Mouse (Mus musculus) heart, postnatal 0 days (tissue): ENCODE data around the gene Slc25a23. TPM values are rescaled to one million over a fixed set of nuclear protein-coding genes. Genes with fewer than 3 reads are reported as not detected.
A peak's percentile ranks its signal among the peaks of the same experiment; 100 is the strongest.

Source experiments
- ATAC-seq: fragments of 200-750 bp; cut with Nextera tagmentation; 2 replicates; pipeline ENCODE4 v1.8.0; 2017; ENCODE audit warnings: low read depth, moderate number of reproducible peaks, moderate library complexity; ENCODE audit not compliant: insufficient read depth
- DNase-seq: peaks from one replicate; pipeline ENCODE4 v3.0.0-alpha.2; 2016; ENCODE audit warnings: low spot score
- H3K27ac ChIP-seq: fragments of 300-500 bp; sonication (generic); 2 replicates; pipeline ENCODE4 v1.5.1; 2014; ENCODE audit warnings: low read depth, mild to moderate bottlenecking
- H3K27me3 ChIP-seq: fragments of 300-500 bp; sonication (generic); 2 replicates; pipeline ENCODE4 v1.6.1; 2014; ENCODE audit warnings: low read length, mixed read lengths; ENCODE audit not compliant: control insufficient read depth, insufficient read depth
- H3K36me3 ChIP-seq: fragments of 300-500 bp; sonication (generic); replicated peaks from 2 replicates; pipeline ENCODE4 v1.6.1; 2014; ENCODE audit warnings: low read length, mixed read lengths; ENCODE audit not compliant: control insufficient read depth, insufficient read depth
- H3K4me1 ChIP-seq: fragments of 300-500 bp; sonication (generic); 2 replicates; pipeline ENCODE4 v1.6.1; 2014; ENCODE audit warnings: antibody characterized with exemption; ENCODE audit not compliant: control insufficient read depth, insufficient read depth
- H3K4me2 ChIP-seq: fragments of 300-500 bp; sonication (generic); 2 replicates; pipeline ENCODE4 v1.6.1; 2014; ENCODE audit warnings: low read depth, mild to moderate bottlenecking, low read length, moderate library complexity
- H3K4me3 ChIP-seq: fragments of 300-500 bp; sonication (generic); 2 replicates; pipeline ENCODE4 v1.5.1; 2014; ENCODE audit warnings: low read depth, low read length
- H3K9ac ChIP-seq: fragments of 300-500 bp; sonication (generic); replicated peaks from 2 replicates; pipeline ENCODE4 v1.6.1; 2014; ENCODE audit warnings: low read depth, low read length, mixed read lengths
- H3K9me3 ChIP-seq: fragments of 300-500 bp; sonication (generic); replicated peaks from 2 replicates; pipeline ENCODE4 v1.6.1; 2016; ENCODE audit warnings: low read length; ENCODE audit not compliant: control insufficient read depth
- CTCF ChIP-seq: IDR thresholded peaks from 2 replicates; pipeline ENCODE4 v1.5.1; 2016; ENCODE audit warnings: antibody characterized with exemption, control low read depth, low read depth
- EP300 ChIP-seq: IDR thresholded peaks from 2 replicates; pipeline ENCODE4 v1.6.1; 2016; ENCODE audit warnings: antibody characterized with exemption, low read depth
- whole genome bisulfite sequencing: fragments of 180-500 bp; shearing (Covaris S2); extraction: QIAGEN DNeasy Blood & Tissue Kit; methylation state at CpG from one replicate; pipeline ENCODE4 v1.1.7; 2014; 5-methylcytosine and 5-hydroxymethylcytosine counted together
- polyA plus RNA-seq: library from polyadenylated mRNA; unstranded; fragments of >200 nt; fragmentation: Nextera tagmentation; extraction: Ambion mirVana; gene quantifications from 2 replicates; pipeline ENCODE4 v1.2.1, GENCODE M21; 2015
- total RNA-seq: library from RNA; depleted of rRNA; stranded (reverse); fragments of >200 nt; gene quantifications from 2 replicates; pipeline ENCODE4 v1.2.3, GENCODE M21; 2014; ENCODE audit warnings: low replicate concordance

Gene Slc25a23
- total and polyA plus RNA-seq, 2 experiments from 2014 or later = 13.3 to 47.5 TPM

DNA sequence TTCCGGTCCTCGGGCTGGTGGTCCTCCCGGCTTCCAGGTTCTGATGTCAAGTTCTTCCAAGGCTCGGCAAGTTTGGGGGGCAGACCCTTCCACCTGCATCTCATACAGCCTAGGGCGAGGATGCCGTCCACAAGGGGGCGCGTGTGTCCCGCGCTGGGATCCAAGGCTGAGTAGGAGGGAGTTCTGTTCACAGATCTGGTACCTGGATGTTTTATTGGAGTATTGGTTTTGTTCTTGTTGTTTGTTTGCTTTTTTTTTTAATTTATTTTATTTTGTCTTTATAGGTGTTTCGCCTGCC, 36.9 kb upstream of the Slc25a23 start:
- Histone ChIP-seq H3K9ac (no peak overlapping the region), H3K4me3 (peak overlapping the region; percentile 20), H3K4me2 (peak overlapping the region; percentile 48; the same call in 1 of the 2 replicates), H3K27me3 (0 out of 2 replicates have a peak, but pooled peaks cover 7% of the 10 kb centered on the region), H3K9me3 (no peaks in the 10 kb centered on the region), H3K4me1 (no peaks in the 10 kb centered on the region), H3K27ac (no peak overlapping the region), H3K36me3 (no peaks in the 10 kb centered on the region)
- ATAC-seq (peak; percentile 78), DNase-seq (no peak)
- TF ChIP-seq CTCF = peak; percentile 88
- no peak for TF ChIP-seq EP300
- 0% methylated on average over 11 of the region's 11 CpGs for WGBS

DNA sequence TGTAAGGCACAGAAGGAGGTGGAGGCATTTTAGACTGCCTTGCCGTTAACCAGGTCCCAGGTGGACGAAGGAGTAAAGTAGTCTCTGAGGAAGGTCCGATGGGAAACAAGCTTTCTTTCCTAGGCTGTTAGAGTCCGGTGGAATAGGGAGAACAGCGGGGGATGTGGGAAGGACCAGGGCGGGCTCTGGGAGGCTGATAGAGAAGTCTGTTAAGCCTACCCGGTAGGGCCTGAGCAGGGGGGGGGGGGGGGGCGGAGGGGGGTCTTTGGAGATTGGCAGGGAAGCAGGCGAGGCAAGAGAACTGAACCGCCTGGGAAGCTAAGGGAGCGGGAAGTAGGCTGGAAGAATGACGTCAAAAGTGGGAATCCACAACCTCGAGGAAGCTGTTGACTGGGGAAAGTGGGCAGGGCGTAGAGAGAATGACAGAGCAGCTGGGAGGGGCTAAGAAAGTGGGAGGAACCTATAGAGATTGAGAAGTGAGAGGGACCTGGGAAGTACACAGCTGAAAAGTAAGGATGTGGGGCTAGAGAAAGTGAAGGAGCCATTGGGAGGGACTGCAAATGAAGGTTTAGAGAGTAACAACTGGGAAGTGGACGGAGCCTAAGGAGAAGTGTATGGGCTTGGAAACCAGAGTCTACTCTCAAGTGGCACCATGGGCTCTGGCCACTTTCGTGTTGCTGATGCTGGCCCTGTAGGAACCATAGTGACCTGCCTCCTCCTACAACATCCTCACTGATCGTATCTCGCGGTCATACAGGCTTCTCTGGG, 36.4 kb upstream of the Slc25a23 start:
- Histone ChIP-seq H3K4me3 (peak overlapping the region; percentile 20), H3K9me3 (no peaks in the 10 kb centered on the region)
- TF ChIP-seq CTCF (no peak), EP300 (no peak)

DNA sequence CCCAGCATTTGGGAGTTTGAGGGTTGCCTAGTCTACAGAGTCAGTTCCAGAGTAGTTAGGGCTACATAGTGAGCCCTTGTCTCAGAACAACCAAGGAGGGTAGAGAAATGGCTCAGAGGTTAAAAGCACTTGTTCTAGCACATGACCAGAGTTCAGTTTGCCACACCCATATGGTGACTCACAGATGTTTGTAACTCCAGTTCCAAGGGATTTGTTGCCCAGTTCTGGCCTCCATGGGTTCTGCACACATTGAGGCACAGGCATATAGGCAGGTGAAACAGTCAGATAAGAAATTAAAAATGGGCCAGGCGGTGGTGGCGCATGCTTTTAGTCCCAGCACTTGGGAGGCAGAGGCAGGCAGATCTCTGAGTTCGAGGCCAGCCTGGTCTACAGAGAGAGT, 34.6 kb upstream of the Slc25a23 start:
- DNase-seq (no peak), ATAC-seq (no peak)
- Histone ChIP-seq H3K9ac (no peak overlapping the region), H3K4me2 (no peak overlapping the region), H3K36me3 (no peaks in the 10 kb centered on the region), H3K4me3 (no peak overlapping the region), H3K4me1 (no peaks in the 10 kb centered on the region), H3K27ac (no peak overlapping the region), H3K27me3 (0 out of 2 replicates have a peak, but pooled peaks cover 7% of the 10 kb centered on the region), H3K9me3 (no peaks in the 10 kb centered on the region)
- 89% methylated on average over 3 of the region's 3 CpGs for WGBS
- TF ChIP-seq CTCF = no peak
- TF ChIP-seq EP300 = no peak

More for the DNA sequence above, 36.4 kb upstream of the Slc25a23 start:
- Histone ChIP-seq H3K4me1 (no peaks in the 10 kb centered on the region), H3K27ac (no peak overlapping the region), H3K36me3 (no peaks in the 10 kb centered on the region), H3K9ac (no peak overlapping the region), H3K4me2 (peak overlapping the region; percentile 48; the same call in 1 of the 2 replicates), H3K27me3 (0 out of 2 replicates have a peak, but pooled peaks cover 7% of the 10 kb centered on the region)
- ATAC-seq = peak; percentile 79
- peak; percentile 79 for DNase-seq
- 3% methylated on average over 18 of the region's 19 CpGs for WGBS

DNA sequence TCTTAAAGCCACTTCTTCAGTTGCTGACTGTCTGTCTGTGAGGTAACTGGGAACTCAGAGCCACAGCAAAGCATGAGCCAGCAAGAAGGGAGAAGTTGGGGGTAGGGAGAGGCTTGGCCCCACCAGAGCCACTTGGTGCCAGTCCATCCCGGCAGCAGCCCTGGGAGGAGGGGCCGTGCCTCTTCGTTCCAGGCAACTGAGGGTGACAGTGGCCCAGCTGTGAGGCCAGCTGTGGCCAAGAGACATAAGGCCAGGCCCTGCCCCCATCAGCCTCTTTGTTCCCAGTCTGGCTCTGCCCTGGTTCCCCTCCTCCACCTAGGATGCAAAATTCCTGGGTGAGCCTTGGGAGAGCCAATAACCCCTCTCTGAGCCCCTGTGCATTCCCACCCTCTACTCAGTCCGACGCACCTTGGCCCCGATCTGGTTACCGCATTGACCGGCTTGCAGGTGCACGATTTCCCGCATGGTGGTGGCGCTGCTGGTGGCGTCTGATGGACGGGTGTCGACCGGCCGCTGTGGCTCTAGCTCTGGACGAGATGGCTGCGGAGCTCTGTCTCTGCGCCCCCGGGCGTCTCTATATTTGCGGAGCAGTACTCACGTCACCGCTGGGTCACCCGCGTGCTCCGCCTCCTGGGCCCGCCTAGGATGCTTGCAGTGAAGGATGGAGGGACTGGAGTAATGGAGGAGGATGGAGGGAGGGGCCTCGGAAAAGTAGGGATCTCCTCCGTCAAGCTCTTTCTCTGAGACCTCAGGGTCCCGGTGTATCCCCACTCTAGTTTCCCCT, 27.6 kb upstream of the Slc25a23 start, which contains the start of gene Tubb4a:
Tubb4a (minus strand) TSS at position 734 of the 784 bp plus-strand sequence.
- ATAC-seq = peak; percentile 68

DNA sequence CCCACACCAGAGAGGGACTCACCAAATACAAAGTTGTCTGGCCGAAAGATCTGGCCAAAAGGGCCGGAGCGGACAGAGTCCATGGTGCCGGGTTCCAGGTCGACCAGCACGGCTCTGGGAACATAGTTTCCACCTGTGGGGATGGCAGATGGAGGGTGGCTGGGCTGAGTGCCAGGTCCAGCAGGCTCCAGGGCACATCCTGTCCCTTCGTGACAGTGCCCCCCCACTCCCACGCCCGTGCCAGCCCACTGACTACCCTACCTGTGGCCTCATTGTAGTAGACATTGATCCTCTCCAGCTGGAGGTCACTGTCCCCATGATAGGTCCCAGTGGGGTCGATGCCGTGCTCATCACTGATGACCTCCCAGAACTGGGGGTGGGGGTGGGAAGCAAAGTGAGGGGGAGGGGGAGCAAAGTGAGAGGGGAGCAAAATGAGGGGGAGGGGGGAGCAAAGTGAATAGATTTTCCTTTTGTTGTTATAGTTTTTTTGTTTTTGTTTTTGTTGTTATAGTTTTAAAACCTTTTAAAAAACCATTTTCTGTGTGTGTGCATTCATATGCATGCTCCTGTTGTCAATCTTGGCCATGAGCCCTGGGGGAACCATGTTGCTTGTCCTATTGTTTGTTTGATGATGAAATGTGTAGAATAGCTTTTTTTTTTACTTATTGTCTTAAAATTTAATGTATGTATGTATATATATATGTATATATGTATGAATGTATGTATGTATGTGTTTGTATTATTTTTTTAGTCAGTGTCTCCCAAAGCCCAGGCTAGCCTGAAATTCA, 26.5 kb upstream of the Slc25a23 start:
- H3K4me3 ChIP-seq = no peak overlapping the region
- H3K4me2 ChIP-seq = no peak overlapping the region
- no peak overlapping the region for H3K27ac ChIP-seq
- 76% methylated on average over 11 of the region's 11 CpGs for WGBS
- DNase-seq (no peak), ATAC-seq (no peak)
- peaks cover 13% of the 10 kb centered on the region; the same call in 1 of the 2 replicates for H3K27me3 ChIP-seq
- no peak overlapping the region for H3K9ac ChIP-seq
- H3K4me1 ChIP-seq = no peaks in the 10 kb centered on the region
- H3K9me3 ChIP-seq = no peaks in the 10 kb centered on the region
- TF ChIP-seq EP300 = no peak
- no peak for TF ChIP-seq CTCF
- no peaks in the 10 kb centered on the region for H3K36me3 ChIP-seq

More for the DNA sequence above, 27.6 kb upstream of the Slc25a23 start, which contains the start of gene Tubb4a:
- Histone ChIP-seq H3K36me3 (no peaks in the 10 kb centered on the region), H3K9me3 (no peaks in the 10 kb centered on the region), H3K27me3 (peaks cover 13% of the 10 kb centered on the region; the same call in 1 of the 2 replicates), H3K4me2 (peak within 1 kb of the TSS; percentile 46), H3K4me3 (peak within 1 kb of the TSS; percentile 28), H3K27ac (no peak within 1 kb of the TSS), H3K9ac (no peak within 1 kb of the TSS), H3K4me1 (no peaks in the 10 kb centered on the region)
- TF ChIP-seq EP300 (no peak), CTCF (no peak)
- WGBS = 1% methylated on average over 31 of the region's 31 CpGs
- no peak for DNase-seq
